Comparison of ENCODE assay signal across 21 mouse cellular contexts in the genomic region with DNA sequence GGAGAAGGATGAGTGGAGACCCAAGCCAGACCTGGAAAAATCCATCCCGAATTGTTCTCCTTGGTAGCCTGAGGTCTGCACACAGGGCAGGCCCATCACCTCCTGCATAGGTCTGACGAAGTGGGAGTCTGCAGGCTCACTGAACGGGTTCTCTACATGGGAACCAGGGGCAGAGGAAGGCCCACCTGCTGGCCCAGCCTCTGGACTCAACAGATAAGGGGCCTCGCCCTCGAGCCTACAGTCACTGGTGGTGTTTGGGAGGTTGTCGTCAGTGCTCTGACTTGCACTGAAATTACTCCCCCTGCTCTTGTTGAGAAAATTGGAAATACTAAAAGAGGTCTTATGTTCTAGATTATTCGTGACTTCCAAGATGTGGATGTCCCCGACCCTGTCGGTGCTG. TPM values are rescaled to one million over a fixed set of nuclear protein-coding genes. Genes with fewer than 3 reads are reported as not detected.
A peak's percentile ranks its signal among the peaks of the same experiment; 100 is the strongest.
DNase-seq lines count a peak whose midpoint lies in the region; ATAC-seq and TF ChIP-seq lines count a peak whose summit lies in the region.
"Had no signal": no experiment of that assay in that cellular context is flagged by ENCODE, and none has a peak within 500 bp of the region (broad histone marks: within the 10 kb centered on the region; RNA-seq: fewer than 3 reads in every experiment).

No protein-coding gene starts in this region.

- H3K4me2 ChIP-seq in liver, embryonic 15.5 days = peak overlapping the region; percentile 54
- H3K4me2 ChIP-seq: heart, embryonic 13.5 days; neural tube, embryonic 15.5 days had no signal

- no peak for TF ChIP-seq POLR2A in MEL (IDR thresholded peaks at IDR 0.05; ENCODE audit: control insufficient read depth in 1 of 2, insufficient read depth in 1 of 2, low read depth in 1 of 2, low read length in 2 of 2, poor library complexity in 1 of 2)

- H3K36me3 ChIP-seq in heart, embryonic 10.5 days = peaks cover 52% of the 10 kb centered on the region
- H3K36me3 ChIP-seq in MEL (ENCODE audit: control insufficient read depth in 1 of 2, insufficient read depth in 2 of 2, low read length in 2 of 2) = no peaks in the 10 kb centered on the region
- H3K36me3 ChIP-seq in erythroblast, embryonic 14.5 days (ENCODE audit: control insufficient read depth) = peaks cover 71% of the 10 kb centered on the region
- peaks cover 56% of the 10 kb centered on the region for H3K36me3 ChIP-seq in liver, embryonic 15.5 days (replicated peaks)

- TF ChIP-seq CTCF in MEL (IDR thresholded peaks at IDR 0.05 in 2 of 3, conservative IDR thresholded peaks at IDR 0.05 in 1 of 3; ENCODE audit: control insufficient read depth in 1 of 3, insufficient read depth in 1 of 3, low read depth in 2 of 3, low read length in 3 of 3, poor library complexity in 1 of 3, severe bottlenecking in 1 of 3) = no peak

- H3K27ac ChIP-seq in heart, embryonic 10.5 days = 0 out of 2 replicates have a peak overlapping the region, but pooled peaks have one; percentile 39
- no peak overlapping the region for H3K27ac ChIP-seq in MEL (ENCODE audit: control insufficient read depth, low read depth, low read length)
- H3K27ac ChIP-seq in liver, embryonic 15.5 days (replicated peaks) = peak overlapping the region; percentile 77
- H3K27ac ChIP-seq: heart, embryonic 13.5 days; layer of hippocampus, adult 2 months; neural tube, embryonic 15.5 days had no signal

- H3K27me3 ChIP-seq in heart, embryonic 10.5 days (ENCODE audit: insufficient read depth, poor library complexity, severe bottlenecking) = no peaks in the 10 kb centered on the region
- no peaks in the 10 kb centered on the region for H3K27me3 ChIP-seq in MEL (ENCODE audit: control insufficient read depth in 1 of 2, insufficient read depth in 2 of 2, low read length in 2 of 2)
- no peaks in the 10 kb centered on the region for H3K27me3 ChIP-seq in erythroblast, embryonic 14.5 days (ENCODE audit: control insufficient read depth)
- H3K27me3 ChIP-seq in liver, embryonic 15.5 days = no peaks in the 10 kb centered on the region
- H3K27me3 ChIP-seq: heart, embryonic 13.5 days; neural tube, embryonic 15.5 days had no signal

- DNase-seq in heart, embryonic 10.5 days (ENCODE audit: low spot score) = peak; percentile 93
- DNase-seq in heart, postnatal 14 days = no peak
- DNase-seq in MEL (ENCODE audit: low read depth, low spot score) = peak; percentile 57
- DNase-seq in cerebellum, adult 9-11 months = no peak
- no peak for DNase-seq in cerebellum, postnatal 25 days
- no peak for DNase-seq in kidney, adult 9 months
- DNase-seq: adrenal gland, adult 2 months; cerebellum, postnatal 10 days; gastrocnemius, postnatal 25 days; heart, postnatal 4 days; left cerebral cortex, postnatal 4 days; lung, adult 18-20 months; lung, postnatal 4 days; midbrain, embryonic 14.5 days; thymus, adult 18-20 months had no signal

- H3K9ac ChIP-seq in MEL (ENCODE audit: control insufficient read depth, low read depth, low read length, poor library complexity, severe bottlenecking) = no peak overlapping the region
- H3K9ac ChIP-seq in liver, embryonic 15.5 days = peak overlapping the region; percentile 30; the same call in 1 of the 2 replicates
- H3K9ac ChIP-seq: heart, embryonic 13.5 days; neural tube, embryonic 15.5 days had no signal

- intact Hi-C loops in heart, postnatal 14 days (cut with DNase I) = no loop called here

- H3K9me3 ChIP-seq in heart, embryonic 10.5 days = no peaks in the 10 kb centered on the region
- H3K9me3 ChIP-seq in MEL (replicated peaks; ENCODE audit: insufficient read depth, low read length) = no peaks in the 10 kb centered on the region
- peaks cover 7% of the 10 kb centered on the region for H3K9me3 ChIP-seq in erythroblast, embryonic 14.5 days (ENCODE audit: control insufficient read depth, low read length)
- no peaks in the 10 kb centered on the region for H3K9me3 ChIP-seq in liver, embryonic 15.5 days (replicated peaks)
- H3K9me3 ChIP-seq: heart, embryonic 13.5 days; neural tube, embryonic 15.5 days had no signal

- TF ChIP-seq RAD21 in MEL (IDR thresholded peaks at IDR 0.05; ENCODE audit: low read depth, low read length) = no peak

- no peaks in the 10 kb centered on the region for H3K79me2 ChIP-seq in MEL (ENCODE audit: control insufficient read depth, insufficient read depth, low read length, poor library complexity)

- H3K4me3 ChIP-seq in heart, embryonic 10.5 days = no peak overlapping the region
- no peak overlapping the region for H3K4me3 ChIP-seq in MEL (ENCODE audit: control insufficient read depth in 1 of 2, insufficient read depth in 1 of 2, low read depth in 2 of 2, low read length in 2 of 2)
- peak overlapping the region; percentile 40 for H3K4me3 ChIP-seq in erythroblast, embryonic 14.5 days (replicated peaks)
- peak overlapping the region; percentile 17; the same call in 1 of the 2 replicates for H3K4me3 ChIP-seq in liver, embryonic 15.5 days (replicated peaks)
- H3K4me3 ChIP-seq: heart, embryonic 13.5 days; layer of hippocampus, adult 2 months; myocyte; neural tube, embryonic 15.5 days had no signal

- TF ChIP-seq EP300 in MEL (IDR thresholded peaks at IDR 0.05; ENCODE audit: low read depth in 1 of 2, low read length in 2 of 2) = no peak

- peak; percentile 95 for ATAC-seq in liver, embryonic 15.5 days (ENCODE audit: insufficient read depth)

- H3K4me1 ChIP-seq in heart, embryonic 10.5 days = 0 out of 2 replicates have a peak, but pooled peaks cover 5% of the 10 kb centered on the region
- no peaks in the 10 kb centered on the region; a peak in 1 of 4 replicates for H3K4me1 ChIP-seq in MEL (ENCODE audit: control insufficient read depth in 1 of 2, insufficient read depth in 2 of 2, low read length in 2 of 2)
- H3K4me1 ChIP-seq in erythroblast, embryonic 14.5 days (ENCODE audit: control insufficient read depth) = peaks cover 55% of the 10 kb centered on the region
- H3K4me1 ChIP-seq in liver, embryonic 15.5 days (replicated peaks) = peaks cover 46% of the 10 kb centered on the region
- H3K4me1 ChIP-seq: heart, embryonic 13.5 days had no signal

- WGBS in heart, embryonic 10.5 days = 81% methylated on average over 9 of the region's 9 CpGs
- WGBS in liver, embryonic 15.5 days (ENCODE audit: insufficient replicate concordance) = 41% methylated on average over 9 of the region's 9 CpGs

TF ChIP-seq in MEL, 35 proteins besides CTCF, POLR2A, EP300 and RAD21:
- TF ChIP-seq KAT2A (conservative IDR thresholded peaks at IDR 0.05; ENCODE audit: low read depth, low read length) (no peak), TAL1 (IDR thresholded peaks at IDR 0.05; ENCODE audit: low read length) (peak; percentile 84), HCFC1 (IDR thresholded peaks at IDR 0.05; ENCODE audit: low read depth, low read length) (no peak)
TF ChIP-seq in MEL: peak in this region for 1.

RNA-seq across cellular contexts. Expression of a gene that starts 12.7 kb away (rescaled TPM):
- 105 and 108 TPM in 2 replicates for polyA plus RNA-seq in heart, embryonic 10.5 days (2016; fragmentation: Nextera tagmentation; extraction: Ambion mirVana)
- 10 to 100 TPM; 34.5 to 40.1 TPM for total RNA-seq in heart, postnatal 14 days (2021)
- total RNA-seq in MEL (2012; rRNA removed) = 27.3 and 43.0 TPM in 2 replicates
- polyA plus RNA-seq in MEL (2012; ENCODE audit: insufficient read depth in 1 of 2, insufficient read length in 2 of 2, low read depth in 1 of 2, low replicate concordance in 2 of 2, missing spikeins in 1 of 2) = 10 to 100 TPM in 1 of 2 experiments, not detected in 1; 76.4 TPM
- 3.9 and 6.0 TPM in 2 replicates for polyA plus RNA-seq in erythroblast, embryonic 14.5 days (2012)
- 125 and 146 TPM in 2 replicates for polyA plus RNA-seq in liver, embryonic 15.5 days (2015; fragmentation: Nextera tagmentation; extraction: Ambion mirVana)

RNA-seq across cellular contexts. Expression of a gene that starts 18.4 kb away (rescaled TPM):
- polyA plus RNA-seq in heart, embryonic 10.5 days (2016; fragmentation: Nextera tagmentation; extraction: Ambion mirVana) = 19.3 and 21.5 TPM in 2 replicates
- total RNA-seq in heart, postnatal 14 days (2021) = 1 to 10 TPM; 6.7 to 6.8 TPM
- 7.8 and 9.1 TPM in 2 replicates for total RNA-seq in MEL (2012; rRNA removed)
- polyA plus RNA-seq in MEL (2012; ENCODE audit: insufficient read depth in 1 of 2, insufficient read length in 2 of 2, low read depth in 1 of 2, low replicate concordance in 2 of 2, missing spikeins in 1 of 2) = 10 to 100 TPM in 1 of 2 experiments, not detected in 1; 10.2 TPM
- 0.09 and 0.11 TPM in 2 replicates for polyA plus RNA-seq in erythroblast, embryonic 14.5 days (2012)
- 5.8 and 5.9 TPM in 2 replicates for polyA plus RNA-seq in liver, embryonic 15.5 days (2015; fragmentation: Nextera tagmentation; extraction: Ambion mirVana)

RNA-seq across cellular contexts. Expression of a gene that starts 24.5 kb away (rescaled TPM):
- 47.8 and 50.7 TPM in 2 replicates for polyA plus RNA-seq in heart, embryonic 10.5 days (2016; fragmentation: Nextera tagmentation; extraction: Ambion mirVana)
- total RNA-seq in heart, postnatal 14 days (2021) = 10 to 100 TPM; 25.5 to 33.9 TPM
- total RNA-seq in MEL (2012; rRNA removed) = 35.4 and 40.8 TPM in 2 replicates
- polyA plus RNA-seq in MEL (2012; ENCODE audit: insufficient read depth in 1 of 2, insufficient read length in 2 of 2, low read depth in 1 of 2, low replicate concordance in 2 of 2, missing spikeins in 1 of 2) = 10 to 100 TPM in 1 of 2 experiments, not detected in 1; 51.5 TPM
- 0.02 and 0.31 TPM in 2 replicates for polyA plus RNA-seq in erythroblast, embryonic 14.5 days (2012)
- 14.7 and 15.6 TPM in 2 replicates for polyA plus RNA-seq in liver, embryonic 15.5 days (2015; fragmentation: Nextera tagmentation; extraction: Ambion mirVana)

Comparison
In these comparisons a context has a peak if more than half of its experiments do, and no peak if none do; other contexts are left out.
1. DNase-seq: peak in heart, embryonic 10.5 days (single experiment) and MEL (single experiment); none in heart, postnatal 14 days (0 of 2), cerebellum, adult 9-11 months (single experiment), cerebellum, postnatal 25 days (0 of 2) and kidney, adult 9 months (single experiment).
2. H3K4me3 ChIP-seq: peak in erythroblast, embryonic 14.5 days (single experiment) and liver, embryonic 15.5 days (single experiment); none in heart, embryonic 10.5 days (single experiment) and MEL (0 of 2).
3. RNA of a gene that starts 24.5 kb away (polyA plus RNA-seq): 51.5 TPM in MEL, 47.8 to 50.7 TPM in heart, embryonic 10.5 days and 14.7 to 15.6 TPM in liver, embryonic 15.5 days; 0.02 to 0.31 TPM in erythroblast, embryonic 14.5 days; every median in the first group is over 10 times any median in the second.